Mouse (Mus musculus): Measurements from ENCODE around the gene Utp6. TPM values are rescaled to one million over a fixed set of nuclear protein-coding genes. Genes with fewer than 3 reads are reported as not detected.

The Utp6 gene
- polyA plus RNA-seq (2012; rRNA removed; ENCODE audit: low replicate concordance): 6.8 and 10.3 TPM in 2 replicates

DNA sequence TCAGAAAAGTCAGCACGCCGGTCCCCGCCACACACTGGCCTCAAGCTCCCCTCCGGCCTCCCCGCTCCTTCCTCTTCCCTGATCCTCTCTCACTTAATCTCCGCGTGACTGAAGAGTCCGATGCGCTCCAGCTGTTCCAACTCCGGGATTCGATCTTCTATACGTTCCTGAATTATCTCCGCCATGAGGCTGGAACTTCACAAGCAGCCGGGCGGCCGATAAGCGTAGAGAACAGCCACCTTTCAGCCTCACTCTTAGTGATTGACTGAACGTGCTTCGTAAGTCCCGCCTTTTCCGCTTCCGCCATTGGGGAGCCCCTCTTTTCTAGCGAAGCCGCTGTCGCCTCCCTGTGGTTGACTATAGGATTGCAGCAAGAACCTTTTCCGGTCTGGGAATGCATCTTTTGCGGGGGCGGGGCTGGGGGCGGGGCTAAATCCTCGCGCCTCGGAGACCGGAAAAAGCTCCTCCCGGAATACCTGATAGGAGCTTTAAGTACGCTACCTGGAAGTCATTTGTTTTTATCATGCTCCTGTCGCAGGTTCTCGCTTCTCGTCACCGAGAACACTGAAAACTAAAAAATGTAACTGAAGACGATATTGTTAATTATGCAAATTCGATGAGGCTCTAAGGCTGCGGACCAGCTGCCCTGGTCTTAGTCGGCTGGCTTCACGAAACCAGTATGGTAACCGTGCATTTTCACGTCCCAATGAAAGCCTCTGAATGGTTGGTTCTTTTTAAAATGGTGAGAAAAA, at the start of gene Utp6:
Utp6 (minus strand) TSS at position 266 of the 752 bp plus-strand sequence.

GRCm38 (mm10) chr11:79992592-79993355, 30.6 kb upstream of the Utp6 start, which contains the start of gene Suz12:
TSS of gene Suz12 (plus strand) at chr11:79993106.

Other genes with a start within 250 kb of the Utp6 start
- gene Suz12, start 30.7 kb upstream of the Utp6 start, polyA plus RNA-seq (2012; rRNA removed; ENCODE audit: low replicate concordance): 4.1 and 7.1 TPM in 2 replicates
- 10.4 and 13.5 TPM in 2 replicates for gene Crlf3, start 118.6 kb upstream of the Utp6 start, polyA plus RNA-seq (2012; rRNA removed; ENCODE audit: low replicate concordance)
- gene Atad5, start 127.0 kb upstream of the Utp6 start, polyA plus RNA-seq (2012; rRNA removed; ENCODE audit: low replicate concordance): 0.42 and 1.1 TPM in 2 replicates
- 6.8 and 9.3 TPM in 2 replicates for gene Tefm, start 179.8 kb upstream of the Utp6 start, polyA plus RNA-seq (2012; rRNA removed; ENCODE audit: low replicate concordance)
- 11.8 and 19.2 TPM in 2 replicates for gene Adap2, start 191.7 kb upstream of the Utp6 start, polyA plus RNA-seq (2012; rRNA removed; ENCODE audit: low replicate concordance)
- gene Rnf135, start 221.5 kb upstream of the Utp6 start, polyA plus RNA-seq (2012; rRNA removed; ENCODE audit: low replicate concordance): 10.6 and 11.1 TPM in 2 replicates
- 21.5 and 24.5 TPM in 2 replicates for gene Rhot1, start 246.6 kb upstream of the Utp6 start, polyA plus RNA-seq (2012; rRNA removed; ENCODE audit: low replicate concordance)

Measured in subcutaneous adipose tissue, adult 2 months (tissue).